Mouse (Mus musculus) neural tube, embryonic 15.5 days (tissue): ENCODE measurements around the gene Gga1. TPM values are rescaled to one million over a fixed set of nuclear protein-coding genes. Genes with fewer than 3 reads are reported as not detected.
"Not testable (repeated sequence)": the region's sequence is repeated elsewhere in the genome, so short reads cannot be mapped to it uniquely, and the experiment has no call there.

ENCODE experiments used
- ATAC-seq: fragments of 200-750 bp; cut with Nextera tagmentation; 2 replicates; pipeline ENCODE4 v1.8.0; 2017; ENCODE audit warnings: mild to moderate bottlenecking, moderate TSS enrichment, moderate library complexity; ENCODE audit not compliant: low FRiP score
- H3K27ac ChIP-seq: fragments of 300-500 bp; sonication (generic); replicated peaks from 2 replicates; pipeline ENCODE4 v1.5.1; 2015; ENCODE audit warnings: mild to moderate bottlenecking, inconsistent platforms
- H3K27me3 ChIP-seq: fragments of 300-500 bp; sonication (generic); replicated peaks from 2 replicates; pipeline ENCODE4 v1.6.1; 2015; ENCODE audit warnings: inconsistent platforms
- H3K36me3 ChIP-seq: fragments of 300-500 bp; sonication (generic); 2 replicates; pipeline ENCODE4 v1.6.1; 2015; ENCODE audit warnings: inconsistent platforms
- H3K4me1 ChIP-seq: fragments of 300-500 bp; sonication (generic); 2 replicates; pipeline ENCODE4 v1.6.1; 2015; ENCODE audit warnings: inconsistent platforms
- H3K4me2 ChIP-seq: fragments of 300-500 bp; sonication (generic); 2 replicates; pipeline ENCODE4 v1.6.1; 2015; ENCODE audit warnings: inconsistent platforms, mild to moderate bottlenecking, moderate library complexity
- H3K4me3 ChIP-seq: fragments of 300-500 bp; sonication (generic); replicated peaks from 2 replicates; pipeline ENCODE4 v1.5.1; 2015; ENCODE audit warnings: mild to moderate bottlenecking, inconsistent platforms
- H3K9ac ChIP-seq: fragments of 300-500 bp; sonication (generic); replicated peaks from 2 replicates; pipeline ENCODE4 v1.6.1; 2015; ENCODE audit warnings: mild to moderate bottlenecking, inconsistent platforms
- H3K9me3 ChIP-seq: fragments of 300-500 bp; sonication (generic); replicated peaks from 2 replicates; pipeline ENCODE4 v1.6.1; 2016; ENCODE audit warnings: inconsistent platforms
- WGBS: fragments of 180-500 bp; shearing (Covaris S2); methylation state at CpG from one replicate; pipeline ENCODE4 v1.1.7; 2015; ENCODE audit warnings: mixed read lengths; 5-methylcytosine and 5-hydroxymethylcytosine counted together
- polyA plus RNA-seq: library from polyadenylated mRNA; unstranded; fragments of >200 nt; fragmentation: Nextera tagmentation; extraction: Ambion mirVana; gene quantifications from 2 replicates; pipeline ENCODE4 v1.2.1, GENCODE M21; 2015

The Gga1 gene
- polyA plus RNA-seq, 1 experiment from 2014 or later, result 42.6 TPM

DNA sequence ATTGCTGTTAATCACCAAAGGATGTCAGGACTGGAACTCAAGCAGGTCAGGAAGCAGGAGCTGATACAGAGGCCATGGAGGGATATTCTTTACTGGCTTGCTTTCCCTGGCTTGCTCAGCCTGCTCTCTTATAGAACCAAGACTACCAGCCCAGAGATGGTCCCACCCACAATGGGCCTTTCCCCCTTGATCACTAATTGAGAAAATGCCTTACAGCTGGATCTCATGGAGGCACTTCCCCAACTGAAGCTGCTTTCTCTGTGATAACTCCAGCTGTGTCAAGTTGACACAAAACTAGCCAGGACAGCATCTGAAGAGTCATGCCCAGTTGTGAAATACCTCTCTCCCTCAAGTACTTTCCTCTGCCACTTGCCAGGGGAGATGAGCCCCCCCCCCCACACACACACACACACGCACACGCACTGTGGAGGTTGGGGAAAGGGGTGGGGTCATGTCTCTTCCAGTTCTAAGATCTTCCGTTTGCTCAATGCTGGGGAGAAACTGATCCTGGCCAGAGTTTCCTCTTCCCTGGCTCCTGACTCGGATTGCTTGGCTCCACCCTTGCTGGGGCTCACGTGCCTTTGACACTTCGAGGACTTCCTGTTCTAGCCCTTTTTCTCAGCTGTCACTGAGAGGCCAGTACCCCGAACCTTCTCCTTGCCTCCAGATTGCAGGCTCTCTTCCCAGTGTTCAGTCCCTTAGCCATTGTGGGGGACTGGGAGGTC lies 2.0 kb downstream of the Gga1 start:
- not testable (repeated sequence) for H3K9ac ChIP-seq
- WGBS, result 70% methylated on average over 7 of the region's 7 CpGs
- peak overlapping the region; percentile 90; the same call in 1 of the 2 replicates for H3K4me2 ChIP-seq

DNA sequence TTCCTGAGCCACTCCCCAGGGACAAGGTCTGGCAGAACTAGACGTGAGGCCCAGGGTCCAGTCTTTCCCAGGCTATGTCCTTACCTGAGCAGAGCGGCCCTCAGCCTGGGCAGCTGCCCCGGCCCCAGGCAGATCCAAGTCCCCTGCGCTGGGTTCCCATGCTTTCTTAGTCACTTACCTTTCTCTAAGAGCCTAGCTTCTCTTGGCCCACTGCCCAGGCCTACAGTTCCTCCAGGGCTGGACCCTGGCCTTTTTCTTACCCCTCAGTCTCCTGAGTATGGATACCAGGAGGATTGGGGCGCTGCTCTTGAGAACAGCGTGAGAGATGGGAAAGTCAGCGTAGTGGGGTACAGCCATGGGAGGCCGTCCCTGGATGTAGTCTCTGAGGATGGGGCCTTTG lies 3.4 kb downstream of the Gga1 start:
- no peak overlapping the region for H3K4me3 ChIP-seq
- H3K36me3 ChIP-seq, result peaks cover 46% of the 10 kb centered on the region
- peaks cover 39% of the 10 kb centered on the region for H3K4me1 ChIP-seq
- no peaks in the 10 kb centered on the region for H3K27me3 ChIP-seq
- WGBS, result 92% methylated on average over 8 of the region's 8 CpGs
- H3K4me2 ChIP-seq, result no peak overlapping the region
- ATAC-seq, result no peak
- no peak overlapping the region for H3K9ac ChIP-seq
- H3K27ac ChIP-seq, result no peak overlapping the region
- no peaks in the 10 kb centered on the region for H3K9me3 ChIP-seq

More for the DNA sequence above, 2.0 kb downstream of the Gga1 start:
- not testable (repeated sequence) for H3K4me3 ChIP-seq, H3K27me3 ChIP-seq, H3K27ac ChIP-seq, ATAC-seq, H3K9me3 ChIP-seq
- H3K36me3 ChIP-seq, result peaks cover 33% of the 10 kb centered on the region
- H3K4me1 ChIP-seq, result peaks cover 42% of the 10 kb centered on the region

- no peak overlapping the region for H3K27ac ChIP-seq
- peaks cover 27% of the 10 kb centered on the region for H3K4me1 ChIP-seq
- 89% methylated on average over 3 of the region's 3 CpGs for WGBS
- peaks cover 58% of the 10 kb centered on the region for H3K36me3 ChIP-seq
- H3K4me3 ChIP-seq, result no peak overlapping the region
- H3K4me2 ChIP-seq, result no peak overlapping the region
- H3K27me3 ChIP-seq, result no peaks in the 10 kb centered on the region
- no peaks in the 10 kb centered on the region for H3K9me3 ChIP-seq
- ATAC-seq, result no peak
- no peak overlapping the region for H3K9ac ChIP-seq
Observed at GRCm38 (mm10) chr15:78881828-78882227, 4.8 kb downstream of the Gga1 start.

GRCm38 (mm10) chr15:78889401-78889853 lies 12.4 kb downstream of the Gga1 start:
- Histone ChIP-seq H3K9me3 (no peaks in the 10 kb centered on the region), H3K4me3 (no peak overlapping the region), H3K9ac (no peak overlapping the region), H3K36me3 (peaks cover 66% of the 10 kb centered on the region), H3K4me1 (peaks cover 10% of the 10 kb centered on the region; the same call in 1 of the 2 replicates), H3K4me2 (no peak overlapping the region), H3K27ac (no peak overlapping the region), H3K27me3 (no peaks in the 10 kb centered on the region)
- 30% methylated on average over 13 of the region's 13 CpGs for WGBS
- no peak for ATAC-seq

DNA sequence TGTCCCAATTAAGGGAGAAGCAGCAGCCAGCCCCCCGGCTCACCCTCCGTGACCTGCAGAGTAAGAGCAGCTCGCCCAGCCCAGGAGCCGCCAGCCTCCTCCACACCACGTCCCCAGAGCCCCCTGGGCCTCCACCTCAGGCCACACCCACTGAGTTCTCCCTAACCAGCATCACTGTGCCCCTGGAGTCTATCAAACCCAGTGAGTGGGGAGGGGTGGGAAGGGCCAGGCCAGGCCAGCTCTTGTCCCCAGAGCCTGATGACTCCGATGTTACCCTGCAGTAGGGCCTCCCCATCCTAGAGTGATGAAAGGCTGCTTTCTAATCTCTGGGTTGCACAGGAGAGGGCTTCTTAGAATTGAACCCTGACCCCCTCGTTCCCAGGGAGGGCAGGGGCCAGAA lies 15.4 kb downstream of the Gga1 start:
- Histone ChIP-seq H3K36me3 (peaks cover 40% of the 10 kb centered on the region), H3K27ac (no peak overlapping the region), H3K4me1 (peaks cover 14% of the 10 kb centered on the region; the same call in 1 of the 2 replicates), H3K9ac (no peak overlapping the region), H3K4me2 (no peak overlapping the region), H3K27me3 (no peaks in the 10 kb centered on the region), H3K9me3 (no peaks in the 10 kb centered on the region), H3K4me3 (no peak overlapping the region)
- ATAC-seq, result no peak
- WGBS, result 69% methylated on average over 7 of the region's 7 CpGs

DNA sequence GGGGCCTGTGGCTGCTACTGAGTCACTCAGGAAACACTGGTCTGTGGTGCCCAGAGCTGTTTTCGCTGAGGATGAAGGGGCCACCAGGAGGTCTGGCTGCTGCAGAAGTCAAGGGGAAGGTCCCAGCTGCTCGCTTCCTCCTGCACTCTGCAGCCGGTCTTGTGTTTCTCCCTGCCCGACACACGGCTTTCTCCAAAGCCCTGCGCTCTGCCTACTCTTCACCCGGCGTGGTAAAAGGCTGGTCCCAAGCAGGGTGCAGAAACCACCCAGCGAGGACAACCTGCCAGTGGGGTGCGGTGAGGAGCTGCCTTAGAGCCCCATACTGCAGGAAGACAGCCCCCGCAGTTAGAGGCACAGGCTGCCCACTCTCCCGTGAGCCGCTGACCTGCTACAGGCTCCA lies 17.7 kb downstream of the Gga1 start:
- Histone ChIP-seq H3K36me3 (peaks cover 24% of the 10 kb centered on the region), H3K9ac (no peak overlapping the region), H3K4me3 (no peak overlapping the region), H3K27me3 (peaks cover 14% of the 10 kb centered on the region), H3K4me2 (no peak overlapping the region), H3K9me3 (no peaks in the 10 kb centered on the region), H3K27ac (0 out of 2 replicates have a peak overlapping the region, but pooled peaks have one; percentile 34), H3K4me1 (peaks cover 17% of the 10 kb centered on the region)
- 80% methylated on average over 13 of the region's 13 CpGs for WGBS
- no peak for ATAC-seq

- H3K9ac ChIP-seq, result no peak overlapping the region
- H3K27ac ChIP-seq, result no peak overlapping the region
- no peak for ATAC-seq
- 89% methylated on average over 2 of the region's 2 CpGs for WGBS
- H3K4me3 ChIP-seq, result no peak overlapping the region
- no peak overlapping the region for H3K4me2 ChIP-seq
- H3K9me3 ChIP-seq, result no peaks in the 10 kb centered on the region
- H3K27me3 ChIP-seq, result peaks cover 21% of the 10 kb centered on the region
- H3K36me3 ChIP-seq, result peaks cover 22% of the 10 kb centered on the region
- H3K4me1 ChIP-seq, result peaks cover 24% of the 10 kb centered on the region
Observed at GRCm38 (mm10) chr15:78895741-78896140, 18.8 kb downstream of the Gga1 start.

DNA sequence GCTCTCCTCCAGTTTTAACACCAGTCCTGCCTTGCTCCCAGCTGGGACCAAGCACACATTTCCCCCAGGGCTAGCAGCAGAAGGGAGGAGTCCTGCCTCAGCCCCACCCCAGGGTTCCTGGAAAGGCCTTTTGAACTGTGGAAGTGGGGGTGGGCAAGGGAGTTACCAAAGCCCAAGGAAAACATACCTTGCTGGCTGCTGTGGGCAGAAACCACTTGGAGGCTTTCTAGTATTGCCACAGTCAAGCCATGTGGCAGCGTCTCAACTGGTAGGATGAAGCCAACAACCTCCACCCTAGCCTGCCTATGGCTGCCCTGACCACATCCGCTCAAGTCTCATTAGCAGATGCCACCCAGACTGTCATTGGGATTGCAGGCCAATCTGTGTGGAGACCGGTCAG lies 19.2 kb downstream of the Gga1 start:
- H3K4me1 ChIP-seq, result peaks cover 26% of the 10 kb centered on the region
- H3K27ac ChIP-seq, result no peak overlapping the region
- no peak for ATAC-seq
- H3K4me2 ChIP-seq, result no peak overlapping the region
- H3K9me3 ChIP-seq, result no peaks in the 10 kb centered on the region
- WGBS, result 80% methylated on average over 3 of the region's 3 CpGs
- no peak overlapping the region for H3K4me3 ChIP-seq
- H3K9ac ChIP-seq, result no peak overlapping the region
- H3K27me3 ChIP-seq, result peaks cover 25% of the 10 kb centered on the region
- peaks cover 18% of the 10 kb centered on the region for H3K36me3 ChIP-seq

- H3K9me3 ChIP-seq, result no peaks in the 10 kb centered on the region
- H3K27ac ChIP-seq, result no peak overlapping the region
- 91% methylated on average over 4 of the region's 4 CpGs for WGBS
- peaks cover 29% of the 10 kb centered on the region for H3K4me1 ChIP-seq
- no peak overlapping the region for H3K9ac ChIP-seq
- H3K4me3 ChIP-seq, result no peak overlapping the region
- peaks cover 5% of the 10 kb centered on the region for H3K36me3 ChIP-seq
- no peak overlapping the region for H3K4me2 ChIP-seq
- ATAC-seq, result no peak
- H3K27me3 ChIP-seq, result peaks cover 31% of the 10 kb centered on the region
Observed at GRCm38 (mm10) chr15:78897488-78897887, 20.5 kb downstream of the Gga1 start.

- Histone ChIP-seq H3K27ac (no peak overlapping the region), H3K9me3 (no peaks in the 10 kb centered on the region), H3K4me3 (no peak overlapping the region), H3K9ac (no peak overlapping the region), H3K36me3 (no peaks in the 10 kb centered on the region), H3K4me2 (no peak overlapping the region), H3K4me1 (peaks cover 32% of the 10 kb centered on the region), H3K27me3 (peaks cover 31% of the 10 kb centered on the region)
- no peak for ATAC-seq
- WGBS, result 50% methylated on average over 6 of the region's 6 CpGs
Observed at GRCm38 (mm10) chr15:78898507-78899001, 21.6 kb downstream of the Gga1 start.

- peaks cover 31% of the 10 kb centered on the region for H3K27me3 ChIP-seq
- H3K4me2 ChIP-seq, result peak within 1 kb of the TSS; percentile 95
- H3K9me3 ChIP-seq, result no peaks in the 10 kb centered on the region
- no peak within 1 kb of the TSS; the same call in 1 of the 2 replicates for H3K27ac ChIP-seq
- H3K9ac ChIP-seq, result peak within 1 kb of the TSS; percentile 68
- no peak for ATAC-seq
- WGBS, result 3% methylated on average over 20 of the region's 20 CpGs
- no peaks in the 10 kb centered on the region for H3K36me3 ChIP-seq
- H3K4me3 ChIP-seq, result peak within 1 kb of the TSS; percentile 60
- peaks cover 25% of the 10 kb centered on the region for H3K4me1 ChIP-seq
Observed at GRCm38 (mm10) chr15:78899409-78899739, 22.4 kb downstream of the Gga1 start, which contains the start of gene Gm49510. Gm49510 (plus strand) TSS chr15:78899667.
